Mouse (Mus musculus) liver, postnatal 0 days (tissue): ENCODE measurements around the gene Zfp423. TPM values are rescaled to one million over a fixed set of nuclear protein-coding genes. Genes with fewer than 3 reads are reported as not detected.

ENCODE experiments used
- ATAC-seq: fragments of 200-750 bp; cut with Nextera tagmentation; 2 replicates; pipeline ENCODE4 v1.8.0; 2017; ENCODE audit warnings: mild to moderate bottlenecking, moderate library complexity
- DNase-seq: peaks from one replicate; pipeline ENCODE4 v3.0.0-alpha.2; 2016
- H3K27ac ChIP-seq: fragments of 300-500 bp; sonication (generic); 2 replicates; pipeline ENCODE4 v1.5.1; 2014; ENCODE audit warnings: antibody characterized with exemption, moderate library complexity, mild to moderate bottlenecking, low read depth
- H3K27me3 ChIP-seq: fragments of 300-500 bp; sonication (generic); 2 replicates; pipeline ENCODE4 v1.6.1; 2014; ENCODE audit warnings: low read length, control low read depth, mixed read lengths; ENCODE audit not compliant: insufficient read depth
- H3K36me3 ChIP-seq: fragments of 300-500 bp; sonication (generic); replicated peaks from 2 replicates; pipeline ENCODE4 v1.6.1; 2014; ENCODE audit warnings: mild to moderate bottlenecking, control low read depth, low read length, moderate library complexity, mixed read lengths; ENCODE audit not compliant: insufficient read depth
- H3K4me1 ChIP-seq: fragments of 300-500 bp; sonication (generic); 2 replicates; pipeline ENCODE4 v1.6.1; 2014; ENCODE audit warnings: antibody characterized with exemption, mild to moderate bottlenecking, control low read depth; ENCODE audit not compliant: insufficient read depth
- H3K4me2 ChIP-seq: fragments of 300-500 bp; sonication (generic); 2 replicates; pipeline ENCODE4 v1.6.1; 2014; ENCODE audit warnings: low read depth, mild to moderate bottlenecking, low read length, moderate library complexity, mixed read lengths
- H3K4me3 ChIP-seq: fragments of 300-500 bp; sonication (generic); 2 replicates; pipeline ENCODE4 v1.5.1; 2014; ENCODE audit warnings: low read depth, low read length
- H3K9ac ChIP-seq: fragments of 300-500 bp; sonication (generic); replicated peaks from 2 replicates; pipeline ENCODE4 v1.6.1; 2014; ENCODE audit warnings: mild to moderate bottlenecking, moderate library complexity
- H3K9me3 ChIP-seq: fragments of 300-500 bp; sonication (generic); 2 replicates; pipeline ENCODE4 v1.6.1; 2016; ENCODE audit warnings: mild to moderate bottlenecking, control low read depth, low read length, mixed read lengths
- CTCF ChIP-seq: sonication (generic); IDR thresholded peaks from 2 replicates; pipeline ENCODE4 v1.5.1; 2016; ENCODE audit warnings: antibody characterized with exemption, low read depth
- EP300 ChIP-seq: IDR thresholded peaks from 2 replicates; pipeline ENCODE4 v1.6.1; 2016; ENCODE audit warnings: antibody characterized with exemption, low read depth, mild to moderate bottlenecking
- WGBS: fragments of 180-500 bp; shearing (Covaris S2); extraction: QIAGEN DNeasy Blood & Tissue Kit; methylation state at CpG from one replicate; pipeline ENCODE4 v1.1.7; 2014; ENCODE audit not compliant: insufficient replicate concordance; 5-methylcytosine and 5-hydroxymethylcytosine counted together
- polyA plus RNA-seq: library from polyadenylated mRNA; unstranded; fragments of >200 nt; fragmentation: Nextera tagmentation; extraction: Ambion mirVana; gene quantifications from 2 replicates; pipeline ENCODE4 v1.2.1, GENCODE M21; 2015

Zfp423 gene
- polyA plus RNA-seq, 1 experiment from 2014 or later, result 0.31 TPM

DNA sequence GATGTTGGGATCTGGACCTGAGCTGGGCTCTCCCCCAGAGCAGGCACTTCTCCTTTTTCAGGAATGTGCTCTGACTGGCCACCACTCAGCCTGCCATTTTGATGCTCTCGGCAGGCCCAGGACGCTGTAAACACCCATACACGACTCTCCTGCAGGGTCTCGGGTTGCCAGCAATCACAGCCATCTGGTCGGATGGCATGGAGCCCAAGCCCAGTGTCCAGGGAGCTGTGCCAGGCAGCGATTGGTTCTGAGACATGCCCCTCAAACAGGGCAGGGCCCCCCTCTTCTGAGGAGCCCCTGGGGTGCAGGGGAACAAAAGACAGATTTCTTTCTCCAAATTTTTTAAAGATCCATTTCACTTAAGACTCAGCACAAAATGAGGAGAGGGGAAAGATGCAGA, 314.0 kb downstream of the Zfp423 start:
- H3K9me3 ChIP-seq, result no peaks in the 10 kb centered on the region
- no peak overlapping the region for H3K9ac ChIP-seq
- no peaks in the 10 kb centered on the region for H3K4me1 ChIP-seq
- H3K36me3 ChIP-seq, result no peaks in the 10 kb centered on the region
- no peak overlapping the region for H3K4me3 ChIP-seq
- H3K27ac ChIP-seq, result no peak overlapping the region
- 35% methylated on average over 6 of the region's 6 CpGs for WGBS
- ATAC-seq (no peak), DNase-seq (no peak)
- no peak for TF ChIP-seq CTCF
- H3K4me2 ChIP-seq, result no peak overlapping the region
- no peaks in the 10 kb centered on the region for H3K27me3 ChIP-seq

DNA sequence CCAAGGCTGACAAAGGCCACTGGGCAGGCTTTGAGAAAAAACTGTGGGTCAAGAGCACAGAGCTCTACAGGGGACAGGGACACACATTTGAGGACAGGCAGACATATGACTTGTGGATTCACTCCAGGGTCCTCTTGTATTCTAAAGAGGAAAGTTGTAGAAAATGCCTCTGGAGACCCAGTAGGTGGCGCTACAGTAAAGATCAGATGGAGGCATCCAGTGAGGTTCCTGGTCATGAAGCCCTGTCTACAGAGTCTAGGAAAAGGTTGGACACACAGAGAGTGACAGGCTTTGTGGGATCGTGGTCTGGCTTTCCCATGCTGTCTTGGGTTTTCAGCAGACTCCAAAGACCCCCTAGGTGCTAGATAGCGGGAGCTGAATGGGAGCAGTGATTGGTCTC, 318.5 kb downstream of the Zfp423 start:
- ATAC-seq, result no peak
- no peak overlapping the region for H3K27ac ChIP-seq
- 33% methylated on average over 3 of the region's 3 CpGs for WGBS
- H3K9ac ChIP-seq, result no peak overlapping the region
- no peaks in the 10 kb centered on the region for H3K9me3 ChIP-seq
- TF ChIP-seq EP300, result no peak
- peak; percentile 58 for TF ChIP-seq CTCF
- H3K36me3 ChIP-seq, result no peaks in the 10 kb centered on the region
- H3K4me1 ChIP-seq, result no peaks in the 10 kb centered on the region
- DNase-seq, result no peak
- no peak overlapping the region for H3K4me3 ChIP-seq
- no peaks in the 10 kb centered on the region for H3K27me3 ChIP-seq
- no peak overlapping the region for H3K4me2 ChIP-seq

DNA sequence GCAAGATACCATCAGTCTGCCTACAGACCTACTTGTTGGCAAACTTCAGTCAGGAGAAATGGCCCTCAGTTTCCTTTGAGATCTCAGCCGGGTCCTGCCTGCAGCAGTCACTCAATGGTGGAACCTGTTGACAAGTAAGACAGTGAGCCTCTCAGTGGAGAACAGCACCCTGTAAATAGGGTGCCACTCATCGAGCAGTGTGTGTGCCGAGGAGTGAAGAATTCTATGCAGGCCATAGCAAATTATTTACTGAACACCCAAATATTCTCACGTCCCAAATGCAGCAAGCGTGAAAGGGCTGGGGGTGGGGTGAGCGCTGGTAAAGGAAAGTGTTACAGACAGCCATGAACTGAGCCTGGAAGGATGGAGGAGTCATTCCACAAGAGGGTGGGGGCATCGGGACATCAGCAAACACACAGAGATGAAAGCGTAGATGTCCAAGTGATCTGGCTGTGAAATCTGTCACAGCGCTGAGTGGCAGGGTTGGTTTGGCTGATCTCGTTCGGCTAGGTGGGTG, 323.1 kb downstream of the Zfp423 start:
- WGBS, result 66% methylated on average over 11 of the region's 11 CpGs
- H3K27me3 ChIP-seq, result no peaks in the 10 kb centered on the region

DNA sequence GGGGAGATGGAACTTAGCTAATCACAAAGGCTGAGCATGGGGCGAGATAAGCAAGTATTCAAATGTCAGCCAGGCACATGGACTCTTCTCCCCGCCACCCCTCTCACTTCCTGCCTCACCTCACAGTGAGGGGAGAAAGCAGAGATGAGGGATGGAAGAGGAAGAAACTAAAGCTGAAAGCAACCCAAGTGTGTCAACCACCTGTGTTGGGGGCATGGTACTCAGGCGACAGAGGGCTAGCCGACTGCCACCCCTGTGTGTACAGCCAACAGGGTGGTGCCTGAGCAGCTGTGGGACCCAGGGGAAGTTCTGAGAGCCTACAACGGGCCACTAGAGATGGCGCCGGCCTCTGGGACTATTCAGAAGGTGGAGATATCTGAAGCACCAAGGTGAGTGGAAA, 327.6 kb downstream of the Zfp423 start:
- Histone ChIP-seq H3K27ac (no peak overlapping the region), H3K4me3 (no peak overlapping the region), H3K36me3 (no peaks in the 10 kb centered on the region), H3K9ac (no peak overlapping the region), H3K4me2 (no peak overlapping the region), H3K27me3 (no peaks in the 10 kb centered on the region), H3K4me1 (no peaks in the 10 kb centered on the region), H3K9me3 (no peaks in the 10 kb centered on the region)
- no peak for TF ChIP-seq EP300
- no peak for ATAC-seq
- DNase-seq, result no peak
- WGBS, result 65% methylated on average over 7 of the region's 7 CpGs

More for the DNA sequence above, 323.1 kb downstream of the Zfp423 start:
- Histone ChIP-seq H3K9me3 (no peaks in the 10 kb centered on the region), H3K4me1 (no peaks in the 10 kb centered on the region), H3K36me3 (no peaks in the 10 kb centered on the region), H3K4me3 (no peak overlapping the region), H3K27ac (no peak overlapping the region), H3K4me2 (no peak overlapping the region), H3K9ac (no peak overlapping the region)
- no peak for ATAC-seq
- TF ChIP-seq EP300, result no peak
- TF ChIP-seq CTCF, result no peak
- no peak for DNase-seq

DNA sequence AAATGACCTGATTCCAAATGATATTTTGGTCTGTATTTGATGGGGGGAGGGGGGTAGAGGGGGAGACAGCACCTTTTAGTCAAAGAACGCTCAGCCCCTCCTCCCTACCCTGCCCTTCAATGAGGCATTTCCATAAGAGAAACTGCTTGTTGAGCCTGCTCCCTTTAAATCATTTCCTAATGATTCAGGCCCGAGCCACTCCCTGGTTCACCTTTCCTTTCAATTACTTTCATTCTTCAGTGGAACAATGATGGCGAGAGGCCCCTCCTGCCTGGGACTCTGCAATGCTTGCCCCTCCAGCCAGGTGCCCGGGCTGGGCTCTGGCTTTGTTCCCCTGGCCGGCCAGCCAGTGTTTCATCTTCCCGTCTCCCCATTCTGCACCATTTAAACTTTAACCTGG, 329.7 kb downstream of the Zfp423 start:
- WGBS, result 43% methylated on average over 6 of the region's 6 CpGs
- Histone ChIP-seq H3K4me1 (no peaks in the 10 kb centered on the region), H3K4me3 (no peak overlapping the region), H3K9ac (no peak overlapping the region), H3K27me3 (no peaks in the 10 kb centered on the region), H3K27ac (no peak overlapping the region), H3K9me3 (no peaks in the 10 kb centered on the region), H3K4me2 (no peak overlapping the region), H3K36me3 (no peaks in the 10 kb centered on the region)
- ATAC-seq, result no peak
- TF ChIP-seq CTCF, result no peak
- TF ChIP-seq EP300, result no peak
- DNase-seq, result no peak

DNA sequence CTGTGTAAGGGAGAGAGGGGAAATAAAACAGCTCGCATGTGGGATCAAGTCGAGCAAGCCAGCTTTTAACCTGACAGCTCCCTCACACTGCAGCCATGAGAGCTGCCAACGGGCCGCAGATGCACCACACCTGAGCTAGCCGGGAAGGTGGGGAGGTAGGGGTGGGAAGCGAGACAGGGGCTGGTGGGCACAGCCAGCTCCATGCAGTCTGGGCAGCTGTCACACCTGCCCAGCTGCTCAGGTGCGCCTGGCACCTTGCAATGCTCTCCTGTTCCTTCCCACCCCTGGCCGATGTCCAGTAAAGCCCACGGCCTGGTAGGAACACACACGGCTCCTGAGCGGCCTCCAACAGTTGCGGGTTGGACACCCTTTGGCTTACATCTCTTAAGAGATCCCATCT, 338.2 kb downstream of the Zfp423 start:
- TF ChIP-seq CTCF, result no peak
- no peak for TF ChIP-seq EP300

DNA sequence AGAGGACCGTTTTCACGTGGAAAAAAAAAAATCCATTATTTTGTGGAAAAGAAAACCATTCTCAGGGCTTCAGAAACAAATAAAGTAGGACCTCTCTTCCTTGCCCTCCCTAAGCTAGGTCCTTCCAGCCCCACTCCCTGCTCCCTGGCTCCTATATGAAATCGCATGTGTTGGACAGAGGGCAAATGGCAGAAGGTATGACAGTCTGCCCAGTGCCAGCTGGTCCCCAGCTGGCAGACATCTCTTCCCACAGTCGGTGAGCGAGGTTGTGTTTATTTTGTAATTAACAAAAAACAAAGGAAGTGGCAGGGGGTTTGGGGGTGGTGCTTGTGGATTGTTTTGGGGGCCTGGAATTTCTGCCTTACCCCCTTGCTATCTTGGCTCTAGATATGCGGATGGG, 339.2 kb downstream of the Zfp423 start:
- Histone ChIP-seq H3K9me3 (no peaks in the 10 kb centered on the region), H3K36me3 (no peaks in the 10 kb centered on the region), H3K4me2 (no peak overlapping the region), H3K4me1 (no peaks in the 10 kb centered on the region), H3K27ac (no peak overlapping the region), H3K4me3 (no peak overlapping the region), H3K27me3 (no peaks in the 10 kb centered on the region), H3K9ac (no peak overlapping the region)
- no peak for TF ChIP-seq EP300
- no peak for TF ChIP-seq CTCF
- 64% methylated on average over 6 of the region's 6 CpGs for WGBS
- ATAC-seq (no peak), DNase-seq (no peak)

More for the DNA sequence above, 338.2 kb downstream of the Zfp423 start:
- Histone ChIP-seq H3K4me1 (no peaks in the 10 kb centered on the region), H3K27ac (no peak overlapping the region), H3K9ac (no peak overlapping the region), H3K27me3 (no peaks in the 10 kb centered on the region), H3K4me2 (no peak overlapping the region), H3K36me3 (no peaks in the 10 kb centered on the region), H3K9me3 (no peaks in the 10 kb centered on the region), H3K4me3 (no peak overlapping the region)
- DNase-seq (no peak), ATAC-seq (no peak)
- 74% methylated on average over 12 of the region's 12 CpGs for WGBS
